Mouse (Mus musculus) cerebellum, adult 2 months (tissue): ENCODE results near the gene Tmem95. TPM values are rescaled to one million over a fixed set of nuclear protein-coding genes. Genes with fewer than 3 reads are reported as not detected.

Experiments used
- DNase-seq, 2 experiments: peaks; one replicate each; pipeline ENCODE4 v3.0.0; 2021
- H3K27ac ChIP-seq: fragments of 200-500 bp; 2 replicates; pipeline ENCODE4 v1.5.1; 2012; ENCODE audit warnings: low read length, control low read depth, inconsistent platforms; ENCODE audit not compliant: insufficient read depth
- H3K27me3 ChIP-seq: fragments of 200-500 bp; 2 replicates; pipeline ENCODE4 v1.6.1; 2012; ENCODE audit warnings: inconsistent platforms, mild to moderate bottlenecking, low read length, moderate library complexity; ENCODE audit not compliant: control insufficient read depth, insufficient read depth
- H3K4me1 ChIP-seq: fragments of 200-500 bp; 2 replicates; pipeline ENCODE4 v1.6.1; 2011; ENCODE audit warnings: low read length; ENCODE audit not compliant: control insufficient read depth, insufficient read depth
- H3K4me3 ChIP-seq: fragments of 200-500 bp; replicated peaks from 2 replicates; pipeline ENCODE3; 2011; ENCODE audit warnings: mild to moderate bottlenecking, low read depth, low read length, control low read depth; ENCODE audit not compliant: insufficient read depth
- CTCF ChIP-seq: fragments of 200-500 bp; IDR thresholded peaks from 2 replicates; pipeline ENCODE4 v1.5.1; 2011; ENCODE audit warnings: low read depth, mild to moderate bottlenecking, control low read depth, low read length, moderate library complexity, borderline replicate concordance; ENCODE audit not compliant: insufficient read depth
- POLR2A ChIP-seq: fragments of 200-500 bp; IDR thresholded peaks from 2 replicates; pipeline ENCODE4 v1.6.1; 2011; ENCODE audit warnings: low read length, control low read depth, borderline replicate concordance; ENCODE audit not compliant: insufficient read depth
- WGBS: fragments of 180-500 bp; shearing (Covaris S2); methylation state at CpG from one replicate; pipeline ENCODE4 v1.1.7; 2018; 5-methylcytosine and 5-hydroxymethylcytosine counted together
- polyA plus RNA-seq: library from polyadenylated mRNA; depleted of rRNA; stranded (reverse); fragments of >200 nt; gene quantifications from 2 replicates; pipeline ENCODE4 v1.2.3, GENCODE M21; 2012; rRNA removed

Gene Tmem95
- not detected in 2 replicates for polyA plus RNA-seq

GRCm38 (mm10) chr11:69877878-69878277, at the start of gene Tmem95:
Gene Tmem95, minus strand, starts transcription at chr11:69878018.
- DNase-seq: no peak
- no peak for TF ChIP-seq CTCF
- H3K27me3 ChIP-seq: no peaks in the 10 kb centered on the region
- no peak within 1 kb of the TSS for H3K27ac ChIP-seq
- H3K4me1 ChIP-seq: no peaks in the 10 kb centered on the region
- peak within 1 kb of the TSS; percentile 3 for H3K4me3 ChIP-seq
- 74% methylated on average over 11 of the region's 11 CpGs for WGBS

GRCm38 (mm10) chr11:69927501-69927900, 49.7 kb upstream of the Tmem95 start:
- Histone ChIP-seq H3K27me3 (no peaks in the 10 kb centered on the region), H3K4me1 (no peaks in the 10 kb centered on the region), H3K4me3 (no peak overlapping the region), H3K27ac (no peak overlapping the region)
- 94% methylated on average over 2 of the region's 2 CpGs for WGBS
- DNase-seq: no peak
- TF ChIP-seq POLR2A (no peak), CTCF (no peak)

- 65% methylated on average over 3 of the region's 3 CpGs for WGBS
Observed at GRCm38 (mm10) chr11:69922796-69923195, 45.0 kb upstream of the Tmem95 start.

GRCm38 (mm10) chr11:69922012-69922756, 44.4 kb upstream of the Tmem95 start:
- no peak for DNase-seq
- H3K27ac ChIP-seq: peak overlapping the region; percentile 31; the same call in 1 of the 2 replicates
- no peaks in the 10 kb centered on the region for H3K4me1 ChIP-seq
- WGBS: 3% methylated on average over 12 of the region's 12 CpGs
- TF ChIP-seq CTCF (no peak), POLR2A (no peak)
- peak overlapping the region; percentile 82 for H3K4me3 ChIP-seq
- no peaks in the 10 kb centered on the region for H3K27me3 ChIP-seq

More at GRCm38 (mm10) chr11:69922796-69923195, 45.0 kb upstream of the Tmem95 start:
- Histone ChIP-seq H3K27me3 (no peaks in the 10 kb centered on the region), H3K27ac (no peak overlapping the region), H3K4me1 (no peaks in the 10 kb centered on the region), H3K4me3 (no peak overlapping the region)
- no peak for DNase-seq
- TF ChIP-seq CTCF (no peak), POLR2A (no peak)

GRCm38 (mm10) chr11:69921114-69922011, 43.5 kb upstream of the Tmem95 start, which contains the start of gene Eif5a:
Gene Eif5a, minus strand, starts transcription at chr11:69921958.
- no peaks in the 10 kb centered on the region for H3K4me1 ChIP-seq
- under 1% methylated on average over 75 of the region's 78 CpGs for WGBS
- peak; percentile 100 for DNase-seq

GRCm38 (mm10) chr11:69920266-69921031, 42.6 kb upstream of the Tmem95 start:
- Histone ChIP-seq H3K27ac (peak overlapping the region; percentile 93), H3K4me1 (no peaks in the 10 kb centered on the region), H3K27me3 (no peaks in the 10 kb centered on the region), H3K4me3 (peak overlapping the region; percentile 80)
- 1% methylated on average over 65 of the region's 65 CpGs for WGBS
- DNase-seq: peak; percentile 47 to 48
- no peak for TF ChIP-seq CTCF
- TF ChIP-seq POLR2A: no peak

More at GRCm38 (mm10) chr11:69921114-69922011, 43.5 kb upstream of the Tmem95 start, which contains the start of gene Eif5a:
- H3K27me3 ChIP-seq: no peaks in the 10 kb centered on the region
- H3K27ac ChIP-seq: peak within 1 kb of the TSS; percentile 93
- H3K4me3 ChIP-seq: peak within 1 kb of the TSS; percentile 82
- TF ChIP-seq CTCF (peak; percentile 71; the same call in 1 of the 2 replicates), POLR2A (peak; percentile 75)

GRCm38 (mm10) chr11:69919661-69920265, 41.9 kb upstream of the Tmem95 start:
- H3K27me3 ChIP-seq: no peaks in the 10 kb centered on the region
- under 1% methylated on average over 17 of the region's 17 CpGs for WGBS
- peak overlapping the region; percentile 80 for H3K4me3 ChIP-seq
- no peak overlapping the region for H3K27ac ChIP-seq
- no peak for TF ChIP-seq POLR2A
- no peak for TF ChIP-seq CTCF
- peak; percentile 42 to 59 for DNase-seq
- H3K4me1 ChIP-seq: 0 out of 2 replicates have a peak, but pooled peaks cover 2% of the 10 kb centered on the region
